Mouse (Mus musculus) liver, embryonic 16.5 days (tissue): ENCODE data around the gene Arglu1. TPM values are rescaled to one million over a fixed set of nuclear protein-coding genes. Genes with fewer than 3 reads are reported as not detected.

Experiments
- ATAC-seq: fragments of 200-750 bp; cut with Nextera tagmentation; 2 replicates; pipeline ENCODE4 v1.8.0; 2017; ENCODE audit warnings: low read depth, mild to moderate bottlenecking, moderate number of reproducible peaks, moderate library complexity
- H3K27ac ChIP-seq: fragments of 300-500 bp; sonication (generic); 2 replicates; pipeline ENCODE4 v1.5.1; 2014; ENCODE audit warnings: mild to moderate bottlenecking, low read length
- H3K27me3 ChIP-seq: fragments of 300-500 bp; sonication (generic); 2 replicates; pipeline ENCODE4 v1.6.1; 2014; ENCODE audit warnings: low read depth, low read length, mixed read lengths; ENCODE audit not compliant: control insufficient read depth, insufficient read depth
- H3K36me3 ChIP-seq: fragments of 300-500 bp; sonication (generic); 2 replicates; pipeline ENCODE4 v1.6.1; 2014; ENCODE audit warnings: mild to moderate bottlenecking; ENCODE audit not compliant: control insufficient read depth, insufficient read depth
- H3K4me1 ChIP-seq: fragments of 300-500 bp; sonication (generic); 2 replicates; pipeline ENCODE4 v1.6.1; 2014; ENCODE audit warnings: low read depth, low read length, mixed read lengths; ENCODE audit not compliant: control insufficient read depth
- H3K4me2 ChIP-seq: fragments of 300-500 bp; sonication (generic); 2 replicates; pipeline ENCODE4 v1.6.1; 2014; ENCODE audit warnings: low read depth, low read length, mixed read lengths
- H3K4me3 ChIP-seq: fragments of 300-500 bp; sonication (generic); 2 replicates; pipeline ENCODE4 v1.5.1; 2014; ENCODE audit warnings: low read depth, mild to moderate bottlenecking, low read length
- H3K9ac ChIP-seq: fragments of 300-500 bp; sonication (generic); 2 replicates; pipeline ENCODE4 v1.6.1; 2014; ENCODE audit warnings: low read depth, low read length
- H3K9me3 ChIP-seq: fragments of 300-500 bp; sonication (generic); replicated peaks from 2 replicates; pipeline ENCODE4 v1.6.1; 2016; ENCODE audit warnings: low read length; ENCODE audit not compliant: control insufficient read depth
- WGBS: fragments of 180-500 bp; shearing (Covaris S2); extraction: QIAGEN DNeasy Blood & Tissue Kit; methylation state at CpG from one replicate; pipeline ENCODE4 v1.1.7; 2014; ENCODE audit not compliant: insufficient replicate concordance; 5-methylcytosine and 5-hydroxymethylcytosine counted together
- polyA plus RNA-seq: library from polyadenylated mRNA; unstranded; fragments of >200 nt; fragmentation: Nextera tagmentation; extraction: Ambion mirVana; gene quantifications from 2 replicates; pipeline ENCODE4 v1.2.1, GENCODE M21; 2015

Arglu1 gene
- polyA plus RNA-seq, 1 experiment from 2014 or later, result 24.7 TPM

GRCm38 (mm10) chr8:8639569-8640263 lies 50.6 kb downstream of the Arglu1 start:
- H3K4me3 ChIP-seq, result no peak overlapping the region
- H3K9me3 ChIP-seq, result no peaks in the 10 kb centered on the region
- H3K4me2 ChIP-seq, result no peak overlapping the region
- H3K27me3 ChIP-seq, result no peaks in the 10 kb centered on the region
- H3K27ac ChIP-seq, result no peak overlapping the region
- no peak for ATAC-seq
- no peak overlapping the region for H3K9ac ChIP-seq
- H3K4me1 ChIP-seq, result no peaks in the 10 kb centered on the region
- H3K36me3 ChIP-seq, result no peaks in the 10 kb centered on the region
- WGBS, result 51% methylated on average over 8 of the region's 8 CpGs

GRCm38 (mm10) chr8:8631394-8631793 lies 58.9 kb downstream of the Arglu1 start:
- ATAC-seq, result no peak
- Histone ChIP-seq H3K4me1 (no peaks in the 10 kb centered on the region), H3K27ac (no peak overlapping the region), H3K4me3 (no peak overlapping the region), H3K27me3 (no peaks in the 10 kb centered on the region), H3K9ac (no peak overlapping the region), H3K4me2 (no peak overlapping the region), H3K9me3 (no peaks in the 10 kb centered on the region), H3K36me3 (no peaks in the 10 kb centered on the region)
- WGBS, result 72% methylated on average over 7 of the region's 7 CpGs

GRCm38 (mm10) chr8:8624017-8624416 lies 66.3 kb downstream of the Arglu1 start:
- WGBS, result 43% methylated on average over 7 of the region's 7 CpGs
- ATAC-seq, result no peak

GRCm38 (mm10) chr8:8623486-8623885 lies 66.8 kb downstream of the Arglu1 start:
- Histone ChIP-seq H3K9ac (no peak overlapping the region), H3K27me3 (no peaks in the 10 kb centered on the region), H3K9me3 (no peaks in the 10 kb centered on the region), H3K27ac (no peak overlapping the region), H3K4me1 (no peaks in the 10 kb centered on the region), H3K4me3 (no peak overlapping the region), H3K36me3 (no peaks in the 10 kb centered on the region), H3K4me2 (no peak overlapping the region)
- 13% methylated on average over 8 of the region's 8 CpGs for WGBS
- ATAC-seq, result no peak

More at GRCm38 (mm10) chr8:8624017-8624416, 66.3 kb downstream of the Arglu1 start:
- no peak overlapping the region for H3K9ac ChIP-seq
- H3K9me3 ChIP-seq, result no peaks in the 10 kb centered on the region
- no peak overlapping the region for H3K4me2 ChIP-seq
- H3K27ac ChIP-seq, result no peak overlapping the region
- no peak overlapping the region for H3K4me3 ChIP-seq
- no peaks in the 10 kb centered on the region for H3K27me3 ChIP-seq
- H3K36me3 ChIP-seq, result no peaks in the 10 kb centered on the region
- no peaks in the 10 kb centered on the region for H3K4me1 ChIP-seq

GRCm38 (mm10) chr8:8622476-8622875 lies 67.8 kb downstream of the Arglu1 start:
- H3K4me3 ChIP-seq, result no peak overlapping the region
- H3K27me3 ChIP-seq, result no peaks in the 10 kb centered on the region
- H3K27ac ChIP-seq, result no peak overlapping the region
- H3K4me1 ChIP-seq, result no peaks in the 10 kb centered on the region
- 71% methylated on average over 3 of the region's 3 CpGs for WGBS
- no peak overlapping the region for H3K4me2 ChIP-seq
- no peak for ATAC-seq
- no peaks in the 10 kb centered on the region for H3K9me3 ChIP-seq
- no peaks in the 10 kb centered on the region for H3K36me3 ChIP-seq
- H3K9ac ChIP-seq, result no peak overlapping the region

GRCm38 (mm10) chr8:8622031-8622430 lies 68.3 kb downstream of the Arglu1 start:
- no peak overlapping the region for H3K27ac ChIP-seq
- H3K9ac ChIP-seq, result no peak overlapping the region
- 79% methylated on average over 12 of the region's 12 CpGs for WGBS
- H3K4me2 ChIP-seq, result no peak overlapping the region
- H3K4me1 ChIP-seq, result no peaks in the 10 kb centered on the region
- no peaks in the 10 kb centered on the region for H3K36me3 ChIP-seq
- H3K27me3 ChIP-seq, result no peaks in the 10 kb centered on the region
- no peak for ATAC-seq
- no peaks in the 10 kb centered on the region for H3K9me3 ChIP-seq
- no peak overlapping the region for H3K4me3 ChIP-seq

- no peak overlapping the region for H3K27ac ChIP-seq
- no peak overlapping the region for H3K4me2 ChIP-seq
Measured at GRCm38 (mm10) chr8:8621236-8621917, 68.9 kb downstream of the Arglu1 start.

GRCm38 (mm10) chr8:8620536-8620935 lies 69.8 kb downstream of the Arglu1 start:
- no peak for ATAC-seq
- Histone ChIP-seq H3K27ac (no peak overlapping the region), H3K4me1 (no peaks in the 10 kb centered on the region), H3K4me2 (no peak overlapping the region), H3K9me3 (no peaks in the 10 kb centered on the region), H3K9ac (no peak overlapping the region), H3K27me3 (no peaks in the 10 kb centered on the region), H3K4me3 (no peak overlapping the region), H3K36me3 (no peaks in the 10 kb centered on the region)
- WGBS, result 79% methylated on average over 21 of the region's 21 CpGs

More at GRCm38 (mm10) chr8:8621236-8621917, 68.9 kb downstream of the Arglu1 start:
- H3K4me3 ChIP-seq, result no peak overlapping the region
- no peaks in the 10 kb centered on the region for H3K36me3 ChIP-seq
- H3K27me3 ChIP-seq, result no peaks in the 10 kb centered on the region
- no peaks in the 10 kb centered on the region for H3K4me1 ChIP-seq
- no peaks in the 10 kb centered on the region for H3K9me3 ChIP-seq
- WGBS, result 75% methylated on average over 16 of the region's 16 CpGs
- ATAC-seq, result no peak
- H3K9ac ChIP-seq, result no peak overlapping the region
